Mouse (Mus musculus) G1E (cell line): ENCODE results near the gene Plcb4.

ENCODE experiments used
- CTCF ChIP-seq: IDR thresholded peaks from 2 replicates; pipeline ENCODE4 v1.5.1; 2012; ENCODE audit warnings: low read depth, low read length, inconsistent platforms, mixed read lengths
- GATA2 ChIP-seq: IDR thresholded peaks from 2 replicates; pipeline ENCODE4 v1.6.1; 2012; ENCODE audit warnings: low read depth, low read length, inconsistent platforms, borderline replicate concordance
- TAL1 ChIP-seq: conservative IDR thresholded peaks from 2 replicates; pipeline ENCODE4 v1.6.1; 2012; ENCODE audit warnings: low read depth, low read length, inconsistent platforms, mixed read lengths

DNA sequence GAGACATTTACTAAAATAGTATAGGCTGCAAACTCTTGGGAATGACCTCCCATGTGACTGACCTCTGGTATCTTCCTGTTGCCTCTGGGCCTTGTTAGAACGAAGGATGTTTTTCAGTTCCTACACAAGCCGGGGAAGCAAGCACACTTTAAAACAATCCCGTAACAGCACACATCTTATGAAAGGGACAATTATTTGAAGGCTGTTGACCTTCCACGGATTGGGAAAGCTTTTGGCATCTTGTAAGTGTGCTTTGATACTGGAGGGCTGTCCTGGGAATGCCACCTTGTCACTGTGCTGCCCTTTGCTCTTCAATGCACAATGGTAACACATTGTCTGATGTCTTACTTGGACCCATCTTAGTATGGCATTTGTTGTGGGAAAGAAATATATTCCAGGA, 208.0 kb downstream of the Plcb4 start:
- TF ChIP-seq CTCF (no peak), TAL1 (no peak), GATA2 (no peak)
